Mouse (Mus musculus) brown adipose tissue, adult 24 weeks (tissue): ENCODE measurements around the gene Spef1. TPM values are rescaled to one million over a fixed set of nuclear protein-coding genes. Genes with fewer than 3 reads are reported as not detected.

Experiments used
- H3K27ac ChIP-seq: fragments of 200-500 bp; replicated peaks from 2 replicates; pipeline ENCODE4 v1.5.1; 2012; ENCODE audit warnings: low read depth, mild to moderate bottlenecking, low read length
- H3K4me1 ChIP-seq: fragments of 200-500 bp; 2 replicates; pipeline ENCODE4 v1.6.1; 2012; ENCODE audit warnings: low read length, mixed read lengths; ENCODE audit not compliant: control insufficient read depth, insufficient read depth, insufficient read length
- H3K4me3 ChIP-seq: fragments of 200-500 bp; 2 replicates; pipeline ENCODE4 v1.5.1; 2012; ENCODE audit warnings: low read depth, mild to moderate bottlenecking, low read length, moderate library complexity; ENCODE audit not compliant: insufficient read depth
- polyA plus RNA-seq: library from polyadenylated mRNA; stranded (reverse); fragments of >200 nt; gene quantifications from 2 replicates; pipeline ENCODE4 v1.2.4, GENCODE M21; 2012; ENCODE audit not compliant: missing spikeins, insufficient read depth, insufficient read length

Spef1 gene
- polyA plus RNA-seq, 1 experiment = 5.3 TPM

GRCm38 (mm10) chr2:131213773-131214172 lies 26.7 kb upstream of the Spef1 start:
- H3K27ac ChIP-seq = peak overlapping the region; percentile 81
- H3K4me3 ChIP-seq = no peak overlapping the region
- peaks cover 31% of the 10 kb centered on the region for H3K4me1 ChIP-seq

- H3K27ac ChIP-seq = peak overlapping the region; percentile 96
These were observed 24.0 kb upstream of the Spef1 start for GRCm38 (mm10) chr2:131211026-131211615.

GRCm38 (mm10) chr2:131209969-131210792 lies 23.1 kb upstream of the Spef1 start:
- Histone ChIP-seq H3K4me3 (peak overlapping the region; percentile 70), H3K4me1 (peaks cover 27% of the 10 kb centered on the region), H3K27ac (peak overlapping the region; percentile 96)

More at GRCm38 (mm10) chr2:131211026-131211615, 24.0 kb upstream of the Spef1 start:
- H3K4me1 ChIP-seq = peaks cover 25% of the 10 kb centered on the region
- peak overlapping the region; percentile 70 for H3K4me3 ChIP-seq

GRCm38 (mm10) chr2:131209125-131209795 lies 22.2 kb upstream of the Spef1 start:
- H3K4me3 ChIP-seq = no peak overlapping the region

GRCm38 (mm10) chr2:131208356-131208755 lies 21.3 kb upstream of the Spef1 start:
- Histone ChIP-seq H3K4me3 (no peak overlapping the region), H3K27ac (no peak overlapping the region), H3K4me1 (peaks cover 33% of the 10 kb centered on the region)

More at GRCm38 (mm10) chr2:131209125-131209795, 22.2 kb upstream of the Spef1 start:
- H3K4me1 ChIP-seq = peaks cover 33% of the 10 kb centered on the region
- H3K27ac ChIP-seq = peak overlapping the region; percentile 96

GRCm38 (mm10) chr2:131206778-131207177 lies 19.7 kb upstream of the Spef1 start, which contains the start of gene Ap5s1:
Ap5s1 (plus strand) TSS chr2:131207078.
- Histone ChIP-seq H3K4me1 (peaks cover 19% of the 10 kb centered on the region), H3K27ac (no peak within 1 kb of the TSS), H3K4me3 (no peak within 1 kb of the TSS)

- Histone ChIP-seq H3K4me1 (peaks cover 18% of the 10 kb centered on the region), H3K27ac (peak overlapping the region; percentile 92)
These were observed 18.6 kb upstream of the Spef1 start for GRCm38 (mm10) chr2:131205521-131206182.

GRCm38 (mm10) chr2:131204410-131204981 lies 17.4 kb upstream of the Spef1 start:
- H3K27ac ChIP-seq = peak overlapping the region; percentile 92
- H3K4me3 ChIP-seq = peak overlapping the region; percentile 28
- H3K4me1 ChIP-seq = peaks cover 18% of the 10 kb centered on the region

More at GRCm38 (mm10) chr2:131205521-131206182, 18.6 kb upstream of the Spef1 start:
- no peak overlapping the region for H3K4me3 ChIP-seq

- Histone ChIP-seq H3K4me3 (no peak overlapping the region), H3K27ac (peak overlapping the region; percentile 90), H3K4me1 (peaks cover 15% of the 10 kb centered on the region)
These were observed 16.8 kb upstream of the Spef1 start for GRCm38 (mm10) chr2:131203816-131204409.

GRCm38 (mm10) chr2:131201262-131201661 lies 14.2 kb upstream of the Spef1 start:
- peak overlapping the region; percentile 81 for H3K27ac ChIP-seq
- H3K4me1 ChIP-seq = peaks cover 15% of the 10 kb centered on the region
- no peak overlapping the region for H3K4me3 ChIP-seq

GRCm38 (mm10) chr2:131200710-131201109 lies 13.6 kb upstream of the Spef1 start:
- H3K27ac ChIP-seq = 0 out of 2 replicates have a peak overlapping the region, but pooled peaks have one; percentile 1
- H3K4me1 ChIP-seq = peaks cover 15% of the 10 kb centered on the region
- H3K4me3 ChIP-seq = no peak overlapping the region

GRCm38 (mm10) chr2:131196606-131197316 lies 9.7 kb upstream of the Spef1 start:
- peaks cover 2% of the 10 kb centered on the region; the same call in 1 of the 2 replicates for H3K4me1 ChIP-seq
- H3K27ac ChIP-seq = no peak overlapping the region
- no peak overlapping the region for H3K4me3 ChIP-seq

GRCm38 (mm10) chr2:131191005-131191390 lies 3.9 kb upstream of the Spef1 start:
- Histone ChIP-seq H3K4me1 (no peaks in the 10 kb centered on the region; the same call in 1 of the 2 replicates), H3K27ac (no peak overlapping the region), H3K4me3 (no peak overlapping the region)
